Mouse (Mus musculus): ENCODE results near the gene Gm7030.
"Not testable (repeated sequence)": the region's sequence is repeated elsewhere in the genome, so short reads cannot be mapped to it uniquely, and the experiment has no call there.

DNA sequence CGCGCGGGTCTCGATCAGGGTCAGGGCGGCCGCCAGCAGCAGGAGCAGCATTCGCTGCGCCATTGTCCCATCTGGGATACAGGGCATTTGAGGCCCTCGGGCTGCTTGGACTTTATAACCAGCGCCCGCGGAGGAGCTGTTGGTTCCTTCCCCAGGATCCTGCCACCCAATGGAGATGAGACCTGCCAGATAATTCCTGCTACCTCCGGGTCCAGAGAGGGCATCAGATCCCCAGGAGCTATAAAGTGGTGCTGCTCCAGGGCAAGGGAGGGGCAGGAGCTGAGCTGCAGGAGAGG lies 16.6 kb upstream of the Gm7030 start:
- TF ChIP-seq POLR2A (IDR thresholded peaks at IDR 0.05; ENCODE audit: extremely low read depth, insufficient read depth, low read length); CTCF (IDR thresholded peaks at IDR 0.05; ENCODE audit: low read depth, low read length): not testable (repeated sequence)

Measured in liver, adult 2 months (tissue).